Mouse (Mus musculus) adrenal gland, adult 2 months (tissue): ENCODE results near the gene Myh2. TPM values are rescaled to one million over a fixed set of nuclear protein-coding genes. Genes with fewer than 3 reads are reported as not detected.

Experiments
- DNase-seq: peaks from one replicate; pipeline ENCODE4 v3.0.0; 2021
- polyA plus RNA-seq: library from polyadenylated mRNA; depleted of rRNA; stranded (reverse); fragments of >200 nt; gene quantifications from 2 replicates; pipeline ENCODE4 v1.2.3, GENCODE M21; 2012
- total RNA-seq, 2 experiments: library from RNA; stranded (reverse); gene quantifications; 2 replicates each; pipeline ENCODE4 v1.2.3; 2021

Gene Myh2
- total and polyA plus RNA-seq, 3 experiments, result not detected

DNA sequence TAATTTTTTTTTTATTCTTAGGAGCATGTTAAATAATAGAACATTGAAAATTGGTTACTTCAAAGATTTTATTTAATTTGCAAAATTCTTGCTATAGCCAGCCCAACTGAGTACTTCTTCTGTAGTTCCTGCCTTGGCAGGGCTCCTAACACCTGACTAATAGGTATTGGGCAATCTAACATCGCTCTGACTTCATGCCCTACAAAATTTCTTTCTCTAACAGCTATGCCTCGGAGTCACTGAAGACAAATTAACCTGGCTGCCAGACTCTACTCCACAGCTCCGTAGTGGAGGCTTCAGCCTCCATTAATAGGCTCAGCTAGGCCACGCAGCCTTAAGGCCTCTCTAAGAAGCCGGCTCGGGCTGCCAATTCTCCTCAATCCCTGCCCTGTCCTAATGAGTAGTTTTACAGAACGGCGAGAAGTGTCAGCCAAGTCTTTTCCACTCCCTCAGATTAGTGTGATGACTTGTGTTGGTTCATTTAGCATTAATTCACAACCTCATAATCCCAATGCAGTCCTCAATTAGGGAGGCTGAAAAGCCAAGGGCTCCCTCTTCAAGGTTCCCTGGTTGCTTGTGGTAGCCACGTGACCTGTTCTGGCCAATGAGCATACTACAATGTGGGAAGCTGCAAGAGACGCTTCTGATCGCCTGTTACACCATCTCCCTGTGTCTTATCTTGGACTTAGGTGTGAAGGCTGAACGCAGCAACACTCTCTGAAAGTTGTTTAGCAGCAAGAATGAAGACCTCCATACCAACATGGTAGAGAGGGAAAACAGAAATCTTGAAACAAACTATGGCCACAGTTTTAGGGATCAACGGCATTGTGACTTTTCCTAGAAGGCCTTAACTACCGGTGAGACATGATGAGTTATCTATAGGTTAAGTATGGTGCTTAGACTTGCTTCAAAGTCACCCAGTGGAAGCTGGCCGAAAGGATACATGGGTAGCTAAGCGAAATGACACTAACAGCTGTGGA lies 18.9 kb upstream of the Myh2 start:
- peak; percentile 56 for DNase-seq

DNA sequence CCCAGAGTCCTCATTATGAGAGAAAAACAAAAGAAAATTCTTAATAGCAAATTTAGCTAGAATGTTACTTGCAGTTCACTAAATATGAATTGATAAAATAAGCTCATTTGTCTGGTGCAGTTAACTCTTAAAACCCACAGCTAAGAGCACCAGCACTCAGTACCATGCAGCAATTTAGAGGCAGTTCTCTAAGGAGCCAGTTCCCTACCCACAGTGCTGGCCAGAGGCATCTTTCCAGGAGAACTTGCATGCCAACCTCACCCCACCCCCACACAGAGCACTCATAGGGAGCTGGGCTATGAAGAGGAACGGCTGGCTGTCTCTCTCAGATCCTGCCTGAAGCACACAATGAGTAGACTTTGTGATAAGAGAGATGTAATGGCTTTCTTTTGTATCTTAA lies 17.7 kb upstream of the Myh2 start:
- DNase-seq, result peak; percentile 11

- no peak for DNase-seq
These were observed 17.0 kb upstream of the Myh2 start for GRCm38 (mm10) chr11:67153843-67154242.

DNA sequence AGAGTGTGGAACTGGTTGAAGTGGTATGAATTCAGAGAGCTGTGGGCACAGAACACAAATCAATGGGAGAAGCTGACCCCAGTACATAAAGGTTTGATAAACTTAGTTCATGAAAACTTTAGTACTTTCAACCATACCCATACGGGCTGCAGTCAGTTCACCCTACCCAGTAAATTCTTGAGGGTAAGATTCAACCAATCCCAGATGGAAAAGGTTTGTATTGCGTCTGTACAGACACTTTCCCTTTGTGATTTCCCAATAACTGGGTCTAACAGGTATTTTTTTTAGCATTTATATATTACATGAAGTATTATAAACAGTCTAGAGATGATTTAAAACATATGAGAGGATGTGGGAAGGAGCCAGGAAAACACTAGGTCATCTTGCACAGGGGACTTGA lies 15.2 kb upstream of the Myh2 start:
- DNase-seq, result no peak

DNA sequence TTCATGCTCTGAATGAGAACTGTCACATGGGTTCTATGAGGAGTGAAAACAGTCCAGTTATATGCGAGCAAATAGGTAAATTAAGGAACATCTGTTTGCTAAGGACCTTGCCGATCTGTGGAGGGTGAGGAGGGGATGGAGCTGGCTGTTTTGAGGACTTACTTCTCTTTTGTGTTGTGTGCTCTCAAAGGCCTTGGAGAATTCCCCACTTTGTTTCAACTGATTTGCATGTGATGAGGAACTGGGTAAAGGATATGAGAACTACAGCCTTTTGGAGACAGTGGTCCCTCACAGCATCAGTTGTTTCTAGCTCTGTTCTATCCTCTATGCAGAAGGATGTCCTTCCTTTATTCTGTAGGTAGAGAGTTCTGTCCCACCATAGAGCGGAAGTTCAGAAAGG lies 10.7 kb upstream of the Myh2 start:
- no peak for DNase-seq

DNA sequence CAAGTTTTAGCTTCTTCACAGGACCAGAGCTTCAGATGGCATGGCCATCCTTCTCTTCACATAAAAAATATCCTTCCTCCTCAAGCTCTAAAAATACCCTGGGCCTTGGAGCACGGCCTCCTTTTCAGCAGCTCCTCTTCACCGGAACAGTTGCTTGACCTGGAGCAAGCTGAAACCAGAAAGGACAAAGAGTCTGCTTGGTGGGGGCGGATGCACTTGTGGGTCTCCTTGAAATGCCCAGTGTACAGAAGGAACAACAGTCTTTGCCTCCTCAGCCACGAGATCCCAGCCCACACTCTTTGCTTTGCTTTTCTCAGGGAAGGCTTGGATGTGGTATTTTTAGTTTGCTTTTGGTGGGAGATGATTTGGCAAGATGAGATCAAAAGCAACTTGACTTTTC lies 7.1 kb upstream of the Myh2 start:
- no peak for DNase-seq

DNA sequence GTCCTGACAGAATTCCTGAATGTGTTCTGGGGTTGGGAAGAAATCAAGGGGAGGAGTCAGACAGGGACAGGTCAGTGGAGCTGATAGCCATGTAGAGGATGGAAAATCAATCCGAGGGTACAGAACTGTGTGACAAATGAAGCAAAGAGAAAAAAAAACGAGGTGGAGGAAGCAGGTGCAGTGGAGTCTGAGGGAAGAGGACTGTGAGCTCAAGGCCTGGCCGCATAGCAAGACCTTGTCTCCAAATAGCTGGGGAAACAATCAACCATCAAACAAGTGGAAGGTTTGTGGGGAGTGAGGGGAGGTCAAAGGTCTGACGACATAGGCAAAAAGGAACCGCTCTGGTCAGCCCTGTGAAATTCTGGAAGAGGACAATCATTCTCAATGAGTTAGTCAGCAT lies 6.0 kb upstream of the Myh2 start:
- DNase-seq, result no peak

- no peak for DNase-seq
These were observed 1.5 kb upstream of the Myh2 start for GRCm38 (mm10) chr11:67169301-67169700.

GRCm38 (mm10) chr11:67172439-67172838 lies 1.6 kb downstream of the Myh2 start:
- no peak for DNase-seq

DNA sequence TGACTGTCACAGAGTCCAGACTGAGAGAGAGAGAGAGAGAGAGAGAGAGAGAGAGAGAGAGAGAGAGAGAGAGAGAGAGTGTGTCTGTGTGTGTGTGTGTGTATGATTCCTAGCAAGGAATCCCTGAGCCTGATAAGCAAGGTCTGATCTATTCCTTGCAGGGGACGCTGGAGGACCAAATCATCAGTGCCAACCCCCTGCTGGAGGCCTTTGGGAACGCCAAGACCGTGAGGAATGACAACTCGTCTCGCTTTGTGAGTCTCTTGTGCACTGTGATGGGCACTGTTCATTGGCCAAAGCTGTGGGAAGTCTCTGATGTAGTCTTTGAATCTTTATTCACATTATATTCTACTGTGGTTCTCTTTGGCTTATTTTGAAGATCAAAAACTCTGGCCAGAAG lies 5.5 kb downstream of the Myh2 start:
- DNase-seq, result no peak

DNA sequence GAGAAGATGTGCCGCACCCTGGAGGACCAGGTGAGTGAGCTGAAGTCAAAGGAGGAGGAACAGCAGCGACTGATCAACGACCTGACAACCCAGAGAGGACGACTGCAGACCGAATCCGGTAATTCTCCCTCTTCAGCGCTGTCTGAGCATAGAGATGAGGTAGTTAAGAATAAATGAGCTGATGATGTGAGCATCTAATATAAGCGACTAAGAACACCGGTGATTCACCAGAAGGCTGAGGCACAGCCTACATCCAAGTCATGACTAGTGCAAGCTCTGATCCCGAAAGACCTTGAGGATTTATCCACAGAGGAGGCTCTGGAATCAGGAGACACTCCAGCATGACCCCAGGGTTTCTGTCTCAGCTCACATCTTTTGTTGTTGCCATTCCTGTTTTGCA lies 19.5 kb downstream of the Myh2 start:
- no peak for DNase-seq

DNA sequence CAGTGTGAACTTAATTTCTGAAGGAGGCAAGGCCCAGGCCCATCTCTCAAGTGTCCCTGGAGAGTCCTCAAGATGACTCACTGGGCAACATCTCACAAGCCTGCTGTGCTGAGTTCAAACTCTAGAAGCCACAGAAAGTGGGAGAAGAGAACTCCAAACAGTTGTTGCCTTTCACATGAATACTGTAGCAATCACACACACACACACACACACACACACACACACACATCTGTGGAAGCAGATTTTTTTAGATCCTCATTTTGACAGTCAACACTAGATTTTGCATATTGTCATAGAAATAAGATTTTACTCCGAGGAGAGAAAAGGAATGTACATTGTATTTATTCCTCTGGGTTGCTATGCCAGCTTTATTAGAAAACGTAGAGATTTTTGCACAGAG lies 20.0 kb downstream of the Myh2 start:
- no peak for DNase-seq

DNA sequence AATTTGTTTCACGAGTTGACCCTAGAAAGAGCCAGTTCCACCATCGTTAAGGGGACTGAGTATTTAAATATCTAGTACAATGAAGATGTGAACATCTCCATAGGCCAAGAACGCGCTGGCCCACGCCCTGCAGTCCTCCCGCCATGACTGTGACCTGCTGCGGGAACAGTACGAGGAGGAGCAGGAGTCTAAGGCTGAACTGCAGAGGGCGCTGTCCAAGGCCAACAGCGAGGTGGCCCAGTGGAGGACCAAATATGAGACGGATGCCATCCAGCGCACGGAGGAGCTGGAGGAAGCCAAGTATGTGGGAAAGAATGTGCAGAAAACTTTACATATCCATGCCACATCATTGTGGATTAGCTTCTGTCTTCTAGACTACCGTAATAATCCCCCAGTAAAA lies 20.7 kb downstream of the Myh2 start:
- DNase-seq, result no peak

DNA sequence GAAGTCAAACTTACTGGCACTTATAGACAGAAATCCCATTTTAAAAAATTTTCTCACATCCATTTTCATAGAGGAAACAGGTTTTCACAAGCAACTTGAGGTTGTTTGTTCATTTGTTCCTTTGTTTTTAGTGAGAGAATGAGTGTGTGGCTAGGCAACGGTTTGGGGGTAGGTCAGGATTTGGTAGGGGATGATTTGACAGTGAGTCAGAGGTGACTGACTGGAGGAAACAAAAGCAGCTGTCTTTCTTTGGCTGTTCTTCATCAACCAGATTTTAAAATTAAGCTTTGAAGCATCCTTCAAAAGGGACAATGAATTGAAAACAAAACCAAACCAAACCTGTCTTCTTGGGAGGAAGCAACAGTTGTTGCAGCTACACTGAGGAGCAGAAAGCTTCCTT lies 28.5 kb downstream of the Myh2 start:
- DNase-seq, result no peak

- no peak for DNase-seq
These were observed 28.9 kb downstream of the Myh2 start, which contains the start of gene Myh1 for GRCm38 (mm10) chr11:67199752-67200151. TSS of gene Myh1 (plus strand) at chr11:67200052.

GRCm38 (mm10) chr11:67204766-67205165 lies 33.9 kb downstream of the Myh2 start:
- peak; percentile 9 for DNase-seq

DNA sequence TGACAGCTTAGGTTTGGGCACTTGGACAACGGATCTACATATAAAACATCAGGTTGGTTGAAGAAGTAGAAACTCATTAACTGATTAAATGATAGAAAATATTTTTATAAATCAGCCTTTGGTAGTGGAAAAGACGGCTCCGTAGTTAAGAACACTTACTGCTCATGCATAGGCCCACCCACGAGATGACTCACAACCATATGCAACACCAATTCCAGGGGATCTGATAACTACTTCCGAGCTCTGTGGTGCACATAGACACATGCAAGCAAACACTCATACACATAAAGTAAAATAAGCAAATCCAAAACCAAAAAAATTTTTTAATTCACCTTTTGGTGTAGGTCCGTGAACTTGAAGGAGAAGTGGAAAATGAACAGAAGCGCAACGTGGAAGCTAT lies 51.0 kb downstream of the Myh2 start:
- no peak for DNase-seq

GRCm38 (mm10) chr11:67224466-67224865 lies 53.6 kb downstream of the Myh2 start:
- no peak for DNase-seq

DNA sequence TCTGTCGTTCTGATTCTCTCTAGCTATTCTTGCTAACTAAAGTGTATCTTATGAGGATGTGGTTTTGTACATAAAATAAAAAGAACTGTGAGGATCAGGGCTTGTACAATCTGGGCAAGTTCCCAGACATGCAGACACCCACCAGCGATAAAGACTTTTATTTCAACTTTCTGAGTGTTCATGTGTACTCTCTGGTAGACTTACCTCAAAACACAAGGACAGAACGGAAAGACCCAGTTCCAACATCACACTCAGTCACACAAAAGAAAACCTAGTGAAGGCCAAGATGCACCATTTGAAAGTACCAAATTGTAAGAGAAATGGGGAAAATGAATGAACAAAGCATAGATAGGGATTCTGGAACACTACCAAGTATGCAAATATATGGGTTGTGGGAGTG lies 57.9 kb downstream of the Myh2 start:
- no peak for DNase-seq

- DNase-seq, result no peak
These were observed 58.3 kb downstream of the Myh2 start for GRCm38 (mm10) chr11:67229166-67229565.

DNA sequence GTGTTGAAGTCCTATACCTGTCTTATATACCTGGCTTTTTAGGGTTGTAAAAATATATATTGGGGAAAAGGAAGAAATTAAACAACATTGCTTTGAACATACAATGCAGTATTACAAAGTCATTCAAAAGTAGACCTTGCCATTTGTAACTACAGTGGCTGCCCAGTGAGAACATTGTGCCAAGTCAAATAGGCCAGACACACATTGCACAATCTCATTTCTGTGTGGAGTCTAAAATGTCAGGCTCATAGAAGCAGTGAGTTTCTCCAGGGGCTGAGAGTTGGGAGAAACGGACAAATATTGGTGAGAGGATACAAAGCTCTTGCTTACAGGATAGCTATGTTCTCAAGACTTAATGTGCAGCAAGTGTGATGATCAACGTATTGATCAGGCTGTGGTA lies 59.1 kb downstream of the Myh2 start:
- DNase-seq, result peak; percentile 52

- peak; percentile 42 for DNase-seq
These were observed 65.0 kb downstream of the Myh2 start for GRCm38 (mm10) chr11:67235639-67236358.

DNA sequence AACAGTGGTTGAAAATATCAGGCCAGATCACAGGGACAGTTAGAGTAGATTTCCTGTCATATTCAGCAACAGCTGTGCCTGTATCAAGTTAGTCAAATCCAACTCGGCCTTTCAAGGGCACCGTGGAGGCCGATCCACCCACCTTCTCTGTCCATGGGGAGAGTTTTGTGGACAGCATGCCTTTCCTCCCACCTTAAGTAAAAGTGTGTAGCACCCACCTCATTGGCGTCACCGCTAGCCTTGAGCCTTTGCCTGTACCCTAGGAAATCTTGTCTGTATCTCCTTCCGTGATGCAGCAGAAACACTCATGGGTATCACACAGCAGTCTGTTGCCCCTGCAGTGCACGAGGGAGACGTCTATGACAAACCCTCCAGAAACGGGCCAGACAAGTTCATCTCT lies 66.0 kb downstream of the Myh2 start:
- DNase-seq, result no peak
